Mouse (Mus musculus) A20 (cell line): Measurements from ENCODE around the gene Begain.
A peak's percentile ranks its signal among the peaks of the same experiment; 100 is the strongest.

Experiments used
- DNase-seq: peaks from one replicate; pipeline ENCODE4 v3.0.0-alpha.2; 2011; ENCODE audit warnings: low read depth, low spot score

The Begain gene

GRCm38 (mm10) chr12:109068167-109068653 is at the start of gene Begain:
TSS of gene Begain (minus strand) at chr12:109068217.
- DNase-seq = peak; percentile 52

DNA sequence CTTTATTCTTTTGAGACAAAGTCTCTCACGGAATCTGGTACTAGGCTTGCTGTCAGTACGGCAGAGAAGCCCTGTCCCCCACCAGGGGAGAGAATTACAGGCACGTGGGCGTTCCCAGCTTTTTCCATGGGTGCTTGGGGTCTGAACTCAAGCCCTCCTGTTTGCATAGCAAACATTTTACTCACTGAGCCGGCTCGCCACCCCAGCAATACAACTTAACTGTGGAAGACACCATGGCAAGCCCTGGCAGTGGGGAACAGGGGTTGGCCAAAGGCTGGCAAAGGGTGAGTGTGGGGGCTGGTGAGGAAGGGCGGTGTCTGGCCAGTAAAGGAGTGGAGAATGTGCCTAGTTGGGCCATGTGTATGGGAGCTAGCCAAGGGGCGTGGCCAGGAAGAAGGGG is 47.7 kb upstream of the Begain start:
- no peak for DNase-seq

- no peak for DNase-seq
Measured at GRCm38 (mm10) chr12:109115161-109115560, 47.1 kb upstream of the Begain start.

- no peak for DNase-seq
Measured at GRCm38 (mm10) chr12:109112996-109113592, 45.1 kb upstream of the Begain start.

DNA sequence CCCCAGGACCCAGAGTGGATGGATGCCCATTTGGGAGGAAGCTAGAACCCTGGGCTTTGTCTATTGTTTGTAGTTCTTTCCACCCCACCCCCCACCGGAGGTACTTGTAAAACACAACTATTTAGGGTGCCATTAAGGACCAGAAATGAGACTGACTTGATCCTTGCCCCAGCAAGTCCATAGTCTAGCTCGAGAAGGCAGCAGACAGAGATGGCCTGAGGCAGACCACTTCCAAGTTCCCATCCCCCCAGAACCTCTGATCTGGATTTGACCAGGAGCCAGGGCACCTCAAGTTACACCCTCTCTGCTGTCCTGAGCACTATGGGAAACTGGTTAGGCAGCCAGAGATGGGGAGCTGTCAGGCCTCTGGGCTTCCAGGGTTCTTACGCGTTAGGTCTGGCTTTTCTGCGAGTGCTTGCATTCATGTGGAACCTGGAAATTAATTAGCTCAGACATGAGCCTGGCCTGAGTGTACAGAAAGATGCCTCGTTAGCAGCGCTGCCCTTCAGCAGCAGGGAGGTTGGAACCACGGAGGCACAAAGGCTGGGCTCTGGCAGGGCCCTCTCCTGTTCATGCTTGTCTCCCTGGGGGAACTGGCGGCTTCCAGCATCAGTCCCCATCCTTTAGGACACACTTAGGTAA is 44.5 kb upstream of the Begain start:
- DNase-seq = no peak

GRCm38 (mm10) chr12:109108911-109109310 is 40.9 kb upstream of the Begain start:
- DNase-seq = no peak

- peak; percentile 61 for DNase-seq
Measured at GRCm38 (mm10) chr12:109100381-109100780, 32.4 kb upstream of the Begain start.

DNA sequence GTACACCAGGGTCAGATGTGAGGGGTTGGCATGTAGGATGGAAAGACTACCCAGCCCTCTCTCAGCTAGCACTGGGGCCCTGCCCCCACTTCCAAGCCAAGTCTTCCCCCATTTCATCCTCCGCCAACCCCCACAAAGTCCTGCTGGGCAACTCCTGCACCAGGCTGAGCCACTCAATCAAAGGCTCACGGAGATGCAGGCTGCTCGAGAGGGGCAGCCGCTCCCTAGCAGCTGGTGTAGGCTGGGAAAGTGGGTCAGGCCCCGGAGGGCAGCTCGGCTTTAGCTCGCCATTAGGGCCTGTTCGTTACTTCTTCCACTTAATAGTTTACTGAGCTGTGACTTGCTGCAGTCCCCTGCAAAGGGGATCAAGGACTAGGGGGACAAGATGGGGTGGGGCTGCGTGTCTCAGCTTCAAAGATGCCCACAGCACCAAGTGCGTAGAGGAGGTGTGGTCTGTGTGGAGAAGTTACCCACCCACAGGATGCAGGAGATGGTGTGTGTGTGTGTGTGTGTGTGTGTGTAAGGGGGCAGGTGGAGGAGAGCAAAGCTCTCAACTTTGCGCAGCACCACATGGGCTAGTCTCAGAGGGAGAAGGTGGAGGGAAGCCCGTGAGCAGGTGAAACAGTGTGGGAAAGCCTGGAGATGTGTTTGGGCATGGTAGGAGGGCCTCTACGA is 22.6 kb upstream of the Begain start:
- no peak for DNase-seq

- no peak for DNase-seq
Measured at GRCm38 (mm10) chr12:109090041-109090440, 22.0 kb upstream of the Begain start.

- DNase-seq = no peak
Measured at GRCm38 (mm10) chr12:109086111-109086510, 18.1 kb upstream of the Begain start.

GRCm38 (mm10) chr12:109085674-109086073 is 17.7 kb upstream of the Begain start:
- DNase-seq = no peak

DNA sequence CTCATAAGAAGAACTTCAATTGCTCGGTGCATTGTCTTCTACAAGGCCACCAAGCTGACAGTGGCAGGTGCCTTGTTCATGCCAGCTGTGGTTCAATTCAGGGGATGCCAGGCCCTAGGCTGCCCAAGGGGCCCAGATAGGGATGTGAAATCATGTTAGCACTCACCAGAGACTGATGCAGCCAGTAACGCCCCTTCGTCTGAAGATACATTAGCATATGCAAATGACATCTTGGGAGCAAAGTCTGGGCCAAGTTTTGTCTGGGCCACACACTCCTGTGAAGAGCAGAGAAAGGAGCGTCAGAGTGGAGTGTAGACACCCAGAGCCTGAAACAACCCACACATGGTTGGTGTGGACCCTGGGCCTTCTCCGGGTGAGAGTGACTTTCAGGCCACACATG is 17.0 kb upstream of the Begain start:
- peak; percentile 78 for DNase-seq

GRCm38 (mm10) chr12:109083476-109083875 is 15.5 kb upstream of the Begain start:
- no peak for DNase-seq

DNA sequence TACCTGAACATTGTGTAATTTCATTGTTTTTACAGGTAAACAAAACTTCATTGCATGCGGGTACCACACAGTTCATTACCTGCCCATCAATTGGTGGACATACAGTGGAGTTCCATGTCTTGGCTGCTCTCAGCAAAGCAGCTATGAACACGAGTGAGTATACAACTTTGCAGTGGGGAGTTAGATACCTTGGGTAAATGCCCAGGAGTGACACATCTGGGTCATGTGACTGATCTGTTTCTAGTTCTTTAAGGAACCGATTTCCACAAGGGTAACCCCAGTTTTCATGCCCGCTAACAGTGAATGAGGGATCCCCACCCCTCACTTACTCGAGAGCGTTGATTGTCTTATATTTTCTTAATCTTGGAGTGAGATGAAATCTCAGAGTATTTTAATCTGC is 9.0 kb upstream of the Begain start:
- DNase-seq = no peak

DNA sequence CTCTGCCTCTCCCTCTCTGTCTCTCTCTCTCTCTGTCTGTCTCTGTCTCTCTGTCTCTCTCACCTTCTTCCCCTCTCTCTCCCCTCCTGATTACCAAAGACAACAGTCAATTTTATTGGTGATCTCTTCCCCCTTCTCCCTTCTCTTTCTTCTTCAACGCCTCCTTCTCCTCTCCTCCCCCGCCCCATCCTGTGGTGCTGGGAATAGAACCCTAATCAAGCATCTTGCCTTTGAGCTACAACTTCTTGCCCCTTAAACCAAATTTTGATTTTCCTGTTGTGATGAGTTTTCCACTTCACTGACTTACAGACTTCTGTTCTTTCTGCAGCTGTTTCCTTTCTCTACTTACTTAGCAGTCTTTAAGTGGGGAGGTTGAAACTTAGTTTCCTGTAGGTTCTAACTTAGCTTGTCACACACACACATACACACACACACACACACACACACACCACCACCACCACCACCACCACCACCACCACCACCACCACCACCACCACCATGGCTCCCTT is 6.8 kb upstream of the Begain start:
- peak; percentile 74 for DNase-seq

DNA sequence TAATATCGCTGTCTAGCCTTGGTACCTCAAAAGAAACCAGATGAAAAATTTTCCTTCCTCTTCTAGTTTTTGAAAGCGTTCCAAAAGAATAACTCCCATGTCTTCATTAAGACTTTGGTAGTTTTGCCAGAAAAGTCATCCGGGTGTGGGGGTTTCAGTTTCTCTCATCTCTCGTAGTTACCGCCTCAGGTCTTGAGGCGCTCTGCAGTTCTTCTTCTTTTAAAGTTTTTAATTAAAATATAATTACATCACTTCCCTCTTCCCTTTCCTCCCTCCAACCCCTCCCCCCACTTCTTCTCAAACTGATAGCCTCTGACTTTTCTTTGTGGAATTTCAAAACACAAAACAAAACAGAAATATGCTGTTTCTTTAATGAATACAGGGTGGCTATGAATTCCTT is 6.1 kb upstream of the Begain start:
- no peak for DNase-seq

DNA sequence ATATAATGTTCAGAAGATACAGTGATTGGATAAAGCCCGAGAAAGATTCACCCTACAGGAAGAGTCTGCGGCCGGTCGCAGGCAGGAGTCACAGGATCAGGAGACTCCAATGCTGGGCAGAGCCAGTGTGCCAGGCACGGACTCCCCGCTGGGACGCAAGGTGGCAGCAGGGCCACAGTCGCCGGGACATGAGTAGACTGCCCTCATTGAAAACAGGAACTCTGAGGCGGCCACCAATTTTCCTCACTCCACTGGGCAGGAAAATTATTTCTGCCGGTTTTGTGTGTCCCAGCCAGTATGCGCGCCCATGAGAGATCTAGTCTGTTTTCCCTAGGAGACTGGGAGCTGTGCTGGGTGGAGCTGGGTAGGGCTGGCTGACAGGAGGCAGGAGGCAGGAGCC is 3.2 kb upstream of the Begain start:
- peak; percentile 73 for DNase-seq

DNA sequence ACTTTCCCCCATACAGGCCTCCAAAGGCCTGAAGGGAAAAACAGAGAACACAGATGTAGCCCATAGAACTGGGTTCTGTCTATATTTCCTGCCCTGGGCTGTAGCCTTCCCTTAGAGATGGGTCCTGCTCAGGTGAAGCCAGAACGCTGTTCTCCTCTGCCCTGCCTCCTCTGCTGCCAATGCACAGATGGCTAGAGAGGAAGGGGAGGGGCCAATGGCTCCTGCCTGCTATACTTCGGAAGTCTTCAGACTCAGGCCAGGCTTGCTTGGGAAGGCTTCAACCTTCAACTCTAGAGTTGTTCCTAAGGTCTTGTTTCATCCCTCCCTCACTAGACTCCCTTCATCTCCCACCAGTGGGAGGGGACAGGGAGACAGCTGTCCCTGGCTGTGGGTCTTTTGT is 1.7 kb upstream of the Begain start:
- peak; percentile 41 for DNase-seq

GRCm38 (mm10) chr12:109068738-109069137 is 721 bp upstream of the Begain start:
- DNase-seq = no peak

- peak; percentile 55 for DNase-seq
Measured at GRCm38 (mm10) chr12:109067561-109068135, 369 bp downstream of the Begain start.

GRCm38 (mm10) chr12:109058660-109059059 is 9.4 kb downstream of the Begain start:
- DNase-seq = no peak

DNA sequence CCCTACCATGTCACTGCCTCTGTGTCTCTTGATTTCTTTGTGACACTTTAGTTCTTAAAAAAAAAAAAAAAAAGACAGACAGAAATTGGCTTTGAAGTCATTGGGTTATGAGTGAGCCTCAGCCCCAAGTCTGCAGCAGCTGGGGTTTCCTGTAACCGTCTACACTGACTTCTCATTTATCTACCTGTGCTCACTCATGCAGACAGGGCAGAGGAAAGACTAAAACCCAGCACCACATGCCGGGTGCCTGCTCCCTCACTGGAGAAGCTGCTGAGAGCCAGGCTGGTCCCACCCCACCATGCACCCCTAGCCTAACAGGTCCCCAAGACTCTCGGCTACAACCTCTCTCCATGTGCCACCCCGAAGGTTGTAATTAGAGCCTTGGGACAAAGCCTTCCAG is 10.3 kb downstream of the Begain start:
- DNase-seq = no peak
